Mouse (Mus musculus): Measurements from ENCODE around the gene Olfr463. TPM values are rescaled to one million over a fixed set of nuclear protein-coding genes. Genes with fewer than 3 reads are reported as not detected.

The Olfr463 gene
- total and polyA plus RNA-seq, 2 experiments from 2014 or later = not detected

DNA sequence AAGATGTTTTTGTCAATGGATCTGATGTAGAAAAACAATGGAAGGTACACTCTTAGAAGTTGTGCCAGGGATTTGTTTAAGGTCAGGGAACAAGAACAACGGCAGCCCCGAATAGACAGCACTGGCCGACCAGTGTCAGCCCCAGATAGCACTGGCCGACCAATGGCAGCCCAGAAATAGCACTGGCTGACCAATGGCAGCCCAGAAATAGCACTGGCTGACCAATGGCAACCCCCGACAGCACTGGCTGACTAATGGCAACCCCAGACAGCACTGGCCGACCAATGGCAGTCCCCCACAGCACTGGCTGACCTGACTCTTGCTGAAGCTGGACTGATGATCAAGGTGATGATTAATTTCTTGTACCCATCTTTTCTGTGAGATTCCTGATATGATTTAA is 49.3 kb downstream of the Olfr463 start:
- Histone ChIP-seq H3K9ac (replicated peaks; ENCODE audit: low read depth, low read length) (no peak overlapping the region), H3K4me3 (ENCODE audit: low read depth, low read length) (no peak overlapping the region), H3K36me3 (replicated peaks; ENCODE audit: control insufficient read depth, insufficient read depth, low read length) (no peaks in the 10 kb centered on the region), H3K27me3 (ENCODE audit: control insufficient read depth, insufficient read depth, low read length) (no peaks in the 10 kb centered on the region), H3K9me3 (replicated peaks; ENCODE audit: control insufficient read depth, low read length) (no peaks in the 10 kb centered on the region), H3K4me1 (ENCODE audit: control insufficient read depth, insufficient read depth) (peaks cover 3% of the 10 kb centered on the region; the same call in 1 of the 2 replicates), H3K4me2 (ENCODE audit: low read depth, low read length) (no peak overlapping the region), H3K27ac (ENCODE audit: low read depth) (no peak overlapping the region)
- ATAC-seq (ENCODE audit: insufficient read depth, low read depth) (peak; percentile 75), DNase-seq (ENCODE audit: low spot score) (no peak)
- 35% methylated on average over 6 of the region's 6 CpGs for WGBS
- no peak for TF ChIP-seq EP300 (IDR thresholded peaks at IDR 0.05; ENCODE audit: low read depth)
- TF ChIP-seq CTCF (IDR thresholded peaks at IDR 0.05; ENCODE audit: low read depth) = no peak

GRCm38 (mm10) chr11:87846968-87847600 is 50.1 kb downstream of the Olfr463 start:
- Histone ChIP-seq H3K9ac (replicated peaks; ENCODE audit: low read depth, low read length) (no peak overlapping the region), H3K4me2 (ENCODE audit: low read depth, low read length) (no peak overlapping the region), H3K4me1 (ENCODE audit: control insufficient read depth, insufficient read depth) (no peaks in the 10 kb centered on the region), H3K4me3 (ENCODE audit: low read depth, low read length) (no peak overlapping the region), H3K27me3 (ENCODE audit: control insufficient read depth, insufficient read depth, low read length) (no peaks in the 10 kb centered on the region), H3K27ac (ENCODE audit: low read depth) (no peak overlapping the region), H3K9me3 (replicated peaks; ENCODE audit: control insufficient read depth, low read length) (no peaks in the 10 kb centered on the region), H3K36me3 (replicated peaks; ENCODE audit: control insufficient read depth, insufficient read depth, low read length) (no peaks in the 10 kb centered on the region)
- ATAC-seq (ENCODE audit: insufficient read depth, low read depth) = no peak
- 70% methylated on average over 12 of the region's 12 CpGs for WGBS
- no peak for TF ChIP-seq EP300 (IDR thresholded peaks at IDR 0.05; ENCODE audit: low read depth)
- no peak for TF ChIP-seq CTCF (IDR thresholded peaks at IDR 0.05; ENCODE audit: low read depth)
- no peak for DNase-seq (ENCODE audit: low spot score)

Other genes with a start within 250 kb of the Olfr463 start
- 0.19 and 0.73 TPM in 2 replicates for gene Rnf43, start 234.7 kb downstream of the Olfr463 start, total RNA-seq (2014; rRNA removed; ENCODE audit: low replicate concordance)
- 0.25 and 0.48 TPM in 2 replicates for gene Rnf43, start 234.7 kb downstream of the Olfr463 start, polyA plus RNA-seq (2015; fragmentation: Nextera tagmentation; extraction: Ambion mirVana)
- gene Supt4a, start 159.8 kb downstream of the Olfr463 start, total RNA-seq (2014; rRNA removed; ENCODE audit: low replicate concordance) = 50.3 and 73.7 TPM in 2 replicates
- 101 and 104 TPM in 2 replicates for gene Supt4a, start 159.8 kb downstream of the Olfr463 start, polyA plus RNA-seq (2015; fragmentation: Nextera tagmentation; extraction: Ambion mirVana)
- gene Tspoap1, start 136.8 kb downstream of the Olfr463 start, total RNA-seq (2014; rRNA removed; ENCODE audit: low replicate concordance) = 1.6 TPM in 1 of 2 replicates, not detected in the other
- gene Tspoap1, start 136.8 kb downstream of the Olfr463 start, polyA plus RNA-seq (2015; fragmentation: Nextera tagmentation; extraction: Ambion mirVana) = 0.12 TPM in 1 of 2 replicates, not detected in the other
- 0.46 and 2.6 TPM in 2 replicates for gene Mpo, start 103.8 kb downstream of the Olfr463 start, total RNA-seq (2014; rRNA removed; ENCODE audit: low replicate concordance)
- 0.26 and 0.36 TPM in 2 replicates for gene Mpo, start 103.8 kb downstream of the Olfr463 start, polyA plus RNA-seq (2015; fragmentation: Nextera tagmentation; extraction: Ambion mirVana)
- gene Lpo, start 69.1 kb downstream of the Olfr463 start, total RNA-seq (2014; rRNA removed; ENCODE audit: low replicate concordance) = 0.19 TPM in 1 of 2 replicates, not detected in the other
- not detected in 2 replicates for gene Lpo, start 69.1 kb downstream of the Olfr463 start, polyA plus RNA-seq (2015; fragmentation: Nextera tagmentation; extraction: Ambion mirVana)
- gene Mks1, start 44.2 kb downstream of the Olfr463 start, total RNA-seq (2014; rRNA removed; ENCODE audit: low replicate concordance) = 4.4 and 4.8 TPM in 2 replicates
- gene Mks1, start 44.2 kb downstream of the Olfr463 start, polyA plus RNA-seq (2015; fragmentation: Nextera tagmentation; extraction: Ambion mirVana) = 4.5 and 6.0 TPM in 2 replicates
- not detected in 2 replicates for gene Epx, start 21.9 kb downstream of the Olfr463 start, total RNA-seq (2014; rRNA removed; ENCODE audit: low replicate concordance)
- 0.22 and 0.25 TPM in 2 replicates for gene Epx, start 21.9 kb downstream of the Olfr463 start, polyA plus RNA-seq (2015; fragmentation: Nextera tagmentation; extraction: Ambion mirVana)
- gene Olfr462, start 5.1 kb downstream of the Olfr463 start, total RNA-seq (2014; rRNA removed; ENCODE audit: low replicate concordance) = not detected in 2 replicates
- not detected in 2 replicates for gene Olfr462, start 5.1 kb downstream of the Olfr463 start, polyA plus RNA-seq (2015; fragmentation: Nextera tagmentation; extraction: Ambion mirVana)
- not detected in 2 replicates for gene Olfr464, start 23.6 kb upstream of the Olfr463 start, total RNA-seq (2014; rRNA removed; ENCODE audit: low replicate concordance)
- not detected in 2 replicates for gene Olfr464, start 23.6 kb upstream of the Olfr463 start, polyA plus RNA-seq (2015; fragmentation: Nextera tagmentation; extraction: Ambion mirVana)
- 18.6 and 20.7 TPM in 2 replicates for gene Dynll2, start 90.1 kb upstream of the Olfr463 start, total RNA-seq (2014; rRNA removed; ENCODE audit: low replicate concordance)
- 32.9 and 33.0 TPM in 2 replicates for gene Dynll2, start 90.1 kb upstream of the Olfr463 start, polyA plus RNA-seq (2015; fragmentation: Nextera tagmentation; extraction: Ambion mirVana)
- gene Srsf1, start 150.0 kb upstream of the Olfr463 start, total RNA-seq (2014; rRNA removed; ENCODE audit: low replicate concordance) = 195 and 223 TPM in 2 replicates
- gene Srsf1, start 150.0 kb upstream of the Olfr463 start, polyA plus RNA-seq (2015; fragmentation: Nextera tagmentation; extraction: Ambion mirVana) = 82.2 and 83.5 TPM in 2 replicates
- gene Vezf1, start 170.9 kb upstream of the Olfr463 start, total RNA-seq (2014; rRNA removed; ENCODE audit: low replicate concordance) = 31.9 and 35.5 TPM in 2 replicates
- gene Vezf1, start 170.9 kb upstream of the Olfr463 start, polyA plus RNA-seq (2015; fragmentation: Nextera tagmentation; extraction: Ambion mirVana) = 17.6 and 18.2 TPM in 2 replicates
- gene Cuedc1, start 200.7 kb upstream of the Olfr463 start, total RNA-seq (2014; rRNA removed; ENCODE audit: low replicate concordance) = 15.1 and 19.2 TPM in 2 replicates
- 17.0 and 17.5 TPM in 2 replicates for gene Cuedc1, start 200.7 kb upstream of the Olfr463 start, polyA plus RNA-seq (2015; fragmentation: Nextera tagmentation; extraction: Ambion mirVana)

Data from heart, postnatal 0 days (tissue).